Mouse (Mus musculus) thymus, postnatal 10 days (tissue): ENCODE results near the gene Rnf123.
A peak's percentile ranks its signal among the peaks of the same experiment; 100 is the strongest.
"Not testable (repeated sequence)": the region's sequence is repeated elsewhere in the genome, so short reads cannot be mapped to it uniquely, and the experiment has no call there.

Experiments
- DNase-seq, 2 experiments: peaks; one replicate each; pipeline ENCODE4 v3.0.0; 2021; ENCODE audit warnings: low spot score in 2 of 2

Rnf123 gene

GRCm38 (mm10) chr9:108035331-108036156 is 47.6 kb downstream of the Rnf123 start:
- DNase-seq, result no peak

- DNase-seq, result no peak
Observed at GRCm38 (mm10) chr9:108032126-108032525, 51.0 kb downstream of the Rnf123 start.

- DNase-seq, result no peak
Observed at GRCm38 (mm10) chr9:108027867-108028266, 55.3 kb downstream of the Rnf123 start.

GRCm38 (mm10) chr9:108026584-108026983 is 56.6 kb downstream of the Rnf123 start:
- no peak for DNase-seq

- no peak for DNase-seq
Observed at GRCm38 (mm10) chr9:108023216-108023615, 59.9 kb downstream of the Rnf123 start.

- no peak for DNase-seq
Observed at GRCm38 (mm10) chr9:108020741-108021140, 62.4 kb downstream of the Rnf123 start.

- DNase-seq, result no peak
Observed at GRCm38 (mm10) chr9:108017127-108017526, 66.0 kb downstream of the Rnf123 start.

GRCm38 (mm10) chr9:108013577-108013976 is 69.6 kb downstream of the Rnf123 start:
- not testable (repeated sequence) for DNase-seq

GRCm38 (mm10) chr9:108010385-108010784 is 72.8 kb downstream of the Rnf123 start:
- no peak for DNase-seq

- DNase-seq, result no peak
Observed at GRCm38 (mm10) chr9:108008041-108008440, 75.1 kb downstream of the Rnf123 start.

GRCm38 (mm10) chr9:108003531-108003890 is 79.6 kb downstream of the Rnf123 start:
- DNase-seq, result peak; percentile 42 to 46

GRCm38 (mm10) chr9:108002778-108003530 is 80.2 kb downstream of the Rnf123 start:
- peak in 1 of 2 experiments; percentile 37 for DNase-seq

- DNase-seq, result peak; percentile 100
Observed at GRCm38 (mm10) chr9:108001922-108002770, 81.0 kb downstream of the Rnf123 start, which contains the start of gene Ip6k1. Gene Ip6k1 (plus strand): TSS chr9:108002501.
